Mouse (Mus musculus) G1E (cell line): ENCODE results near the gene Sprr2k. TPM values are rescaled to one million over a fixed set of nuclear protein-coding genes. Genes with fewer than 3 reads are reported as not detected.
"Not testable (repeated sequence)": the region's sequence is repeated elsewhere in the genome, so short reads cannot be mapped to it uniquely, and the experiment has no call there.

Experiments used
- ATAC-seq: 2 replicates; pipeline ENCODE4 v1.8.0; 2016; ENCODE audit warnings: mild to moderate bottlenecking; ENCODE audit not compliant: insufficient number of reproducible peaks, poor library complexity, low FRiP score, severe bottlenecking; ENCODE audit errors: extremely low read depth
- DNase-seq: peaks from one replicate; pipeline ENCODE4 v3.0.0; 2012; ENCODE audit warnings: low spot score
- H3K27me3 ChIP-seq: 2 replicates; pipeline ENCODE4 v1.6.1; 2012; ENCODE audit warnings: mild to moderate bottlenecking, low read length, inconsistent platforms; ENCODE audit not compliant: insufficient read depth
- H3K36me3 ChIP-seq: replicated peaks from 2 replicates; pipeline ENCODE3; 2012; ENCODE audit warnings: mild to moderate bottlenecking, inconsistent platforms
- H3K4me1 ChIP-seq: 2 replicates; pipeline ENCODE4 v1.6.1; 2012; ENCODE audit warnings: low read depth, low read length, inconsistent platforms, mixed read lengths; ENCODE audit not compliant: insufficient read depth
- H3K4me3 ChIP-seq: 2 replicates; pipeline ENCODE4 v1.5.1; 2012; ENCODE audit warnings: low read depth, mild to moderate bottlenecking, inconsistent platforms, low read length, moderate library complexity, mixed read lengths
- H3K9me3 ChIP-seq: replicated peaks from 2 replicates; pipeline ENCODE4 v1.6.1; 2012; ENCODE audit warnings: inconsistent platforms
- CTCF ChIP-seq: IDR thresholded peaks from 2 replicates; pipeline ENCODE4 v1.5.1; 2012; ENCODE audit warnings: low read depth, low read length, inconsistent platforms, mixed read lengths
- GATA1 ChIP-seq: IDR thresholded peaks from 2 replicates; pipeline ENCODE4 v1.6.1; 2012; ENCODE audit warnings: borderline replicate concordance, low read length, inconsistent platforms, mixed read lengths
- GATA2 ChIP-seq: IDR thresholded peaks from 2 replicates; pipeline ENCODE4 v1.6.1; 2012; ENCODE audit warnings: low read depth, low read length, inconsistent platforms, borderline replicate concordance
- POLR2AphosphoS5 ChIP-seq: IDR thresholded peaks from 2 replicates; pipeline ENCODE4 v1.6.1; 2012; ENCODE audit warnings: low read depth, low read length, inconsistent platforms; ENCODE audit not compliant: insufficient replicate concordance
- TAL1 ChIP-seq: conservative IDR thresholded peaks from 2 replicates; pipeline ENCODE4 v1.6.1; 2012; ENCODE audit warnings: low read depth, low read length, inconsistent platforms, mixed read lengths
- polyA plus RNA-seq: library from polyadenylated mRNA; stranded (reverse); fragments of >175 nt; gene quantifications from 2 replicates; pipeline ENCODE4 v1.2.3, GENCODE M21; 2012
- total RNA-seq, 2 experiments: library from RNA; stranded (forward) in 1 of 2; stranded (reverse) in 1 of 2; fragments of 200-1000 nt in 1 of 2; fragments of >200 nt in 1 of 2; fragmentation: Nextera tagmentation in 1 of 2; gene quantifications; 2 replicates each; pipeline ENCODE4 v1.2.3; 2014 to 2017

Sprr2k gene
- total and polyA plus RNA-seq, 3 experiments = 0.33 TPM; not detected in 2

DNA sequence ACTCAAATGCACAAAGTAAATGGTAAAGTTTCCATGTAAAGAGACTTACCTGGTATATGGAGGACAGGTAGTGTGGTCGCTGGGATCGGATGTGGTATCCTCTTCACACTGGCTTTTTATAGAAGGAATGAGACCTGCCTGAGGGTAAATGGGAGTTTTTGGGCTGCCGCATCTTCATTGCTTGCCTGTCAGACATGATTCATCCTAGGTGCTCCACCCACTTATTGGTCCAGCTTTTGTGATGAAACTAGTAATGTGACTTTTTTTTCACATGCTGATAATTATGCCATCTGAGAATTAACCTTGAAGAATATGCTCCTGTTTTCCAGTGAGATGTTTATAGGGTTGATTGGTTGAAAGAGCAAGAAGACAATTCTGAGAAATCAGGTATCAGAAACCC is 6.3 kb downstream of the Sprr2k start, which contains the start of gene Sprr1b:
TSS of gene Sprr1b (minus strand) at position 101 of the 400 bp plus-strand sequence.
- TF ChIP-seq CTCF = no peak
- TF ChIP-seq TAL1 = no peak
- TF ChIP-seq GATA1 = no peak
- TF ChIP-seq GATA2 = no peak
- TF ChIP-seq POLR2AphosphoS5 = no peak
- no peaks in the 10 kb centered on the region for H3K27me3 ChIP-seq
- no peaks in the 10 kb centered on the region for H3K9me3 ChIP-seq
- H3K4me3 ChIP-seq = no peak within 1 kb of the TSS
- H3K36me3 ChIP-seq = no peaks in the 10 kb centered on the region
- DNase-seq = no peak
- no peak for ATAC-seq
- H3K4me1 ChIP-seq = no peaks in the 10 kb centered on the region

DNA sequence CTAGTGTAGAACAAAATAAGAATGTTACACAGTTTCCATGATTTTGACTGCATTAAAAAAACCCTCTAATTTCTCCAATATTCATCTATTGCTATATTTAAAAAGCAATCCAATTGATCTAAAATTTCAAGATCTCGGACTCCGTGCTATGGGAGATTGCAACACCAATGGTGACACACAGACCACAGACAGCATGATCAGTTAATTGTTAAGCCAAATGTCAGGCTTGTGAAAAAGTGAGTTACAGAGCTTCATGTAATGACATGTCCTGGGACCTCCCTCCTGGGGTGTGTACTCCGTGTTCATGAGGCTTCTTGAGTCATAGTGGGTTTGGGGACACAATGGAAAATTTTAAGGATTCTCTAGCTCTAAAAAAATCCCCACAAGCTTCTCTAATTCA is 7.8 kb downstream of the Sprr2k start:
- no peak for ATAC-seq
- Histone ChIP-seq H3K4me3 (no peak overlapping the region), H3K9me3 (no peaks in the 10 kb centered on the region), H3K36me3 (no peaks in the 10 kb centered on the region), H3K27me3 (no peaks in the 10 kb centered on the region), H3K4me1 (no peaks in the 10 kb centered on the region)
- no peak for TF ChIP-seq TAL1
- no peak for DNase-seq

GRCm38 (mm10) chr3:92455151-92455550 is 22.8 kb downstream of the Sprr2k start:
- TF ChIP-seq POLR2AphosphoS5 = no peak
- no peak for TF ChIP-seq CTCF
- TF ChIP-seq GATA1 = no peak
- TF ChIP-seq GATA2 = no peak
- no peak for TF ChIP-seq TAL1
- no peaks in the 10 kb centered on the region for H3K36me3 ChIP-seq
- no peaks in the 10 kb centered on the region for H3K4me1 ChIP-seq
- no peak overlapping the region for H3K4me3 ChIP-seq
- DNase-seq = no peak
- H3K27me3 ChIP-seq = no peaks in the 10 kb centered on the region
- peaks cover 2% of the 10 kb centered on the region; the same call in 1 of the 2 replicates for H3K9me3 ChIP-seq
- ATAC-seq = no peak

DNA sequence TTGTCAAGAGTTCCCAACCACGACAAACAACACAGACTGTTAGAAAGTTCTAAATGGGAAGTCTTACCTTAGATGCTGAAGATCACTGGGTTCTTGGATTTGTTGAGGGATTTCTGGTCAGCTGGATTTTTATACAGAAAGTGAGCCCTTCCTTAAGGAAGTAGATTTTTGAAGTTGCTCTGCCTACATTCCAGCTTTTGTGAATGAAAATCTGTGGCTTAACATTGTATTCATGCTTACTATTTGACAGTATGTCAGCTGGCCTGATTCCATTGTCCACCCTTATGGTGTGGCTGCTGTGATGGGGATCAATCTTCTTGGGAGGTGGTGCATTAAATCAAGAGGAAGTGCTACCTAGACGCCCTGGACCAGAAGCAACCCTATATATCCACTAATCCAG is 26.2 kb downstream of the Sprr2k start, which contains the start of gene Sprr3:
TSS of gene Sprr3 (minus strand) at position 101 of the 400 bp plus-strand sequence.
- no peak within 1 kb of the TSS for H3K4me3 ChIP-seq
- H3K27me3 ChIP-seq = no peaks in the 10 kb centered on the region
- no peak for DNase-seq
- TF ChIP-seq TAL1 = no peak
- no peak for TF ChIP-seq GATA2
- no peak for TF ChIP-seq GATA1
- no peak for TF ChIP-seq CTCF
- no peak for TF ChIP-seq POLR2AphosphoS5
- peaks cover 2% of the 10 kb centered on the region; the same call in 1 of the 2 replicates for H3K9me3 ChIP-seq
- no peaks in the 10 kb centered on the region for H3K4me1 ChIP-seq
- no peaks in the 10 kb centered on the region for H3K36me3 ChIP-seq
- ATAC-seq = no peak

DNA sequence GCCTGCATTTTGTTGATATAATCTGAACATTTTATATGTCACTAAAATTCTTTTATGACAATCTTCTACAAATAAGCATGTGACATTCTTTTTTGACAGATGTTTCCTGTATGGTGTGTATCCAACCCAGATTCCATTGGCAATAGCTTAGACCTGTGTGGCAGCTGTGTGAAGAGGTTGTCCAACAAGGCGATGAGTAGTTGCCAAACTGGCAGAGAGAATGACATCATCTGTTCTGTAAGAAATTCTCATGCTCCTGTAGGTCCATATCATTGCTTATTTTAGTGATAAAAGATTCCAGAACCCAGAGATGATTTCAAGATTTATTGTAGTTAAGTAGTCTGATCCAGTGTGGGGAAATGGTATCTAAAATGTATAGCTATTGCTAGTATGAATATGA is 34.2 kb downstream of the Sprr2k start:
- ATAC-seq = no peak
- TF ChIP-seq GATA1 (no peak), CTCF (no peak), GATA2 (no peak), POLR2AphosphoS5 (no peak), TAL1 (no peak)
- Histone ChIP-seq H3K9me3 (no peaks in the 10 kb centered on the region), H3K4me3 (no peak overlapping the region), H3K27me3 (no peaks in the 10 kb centered on the region), H3K36me3 (no peaks in the 10 kb centered on the region), H3K4me1 (no peaks in the 10 kb centered on the region)
- no peak for DNase-seq

GRCm38 (mm10) chr3:92467424-92467823 is 35.0 kb downstream of the Sprr2k start:
- H3K36me3 ChIP-seq = no peaks in the 10 kb centered on the region

GRCm38 (mm10) chr3:92470111-92470510 is 37.7 kb downstream of the Sprr2k start:
- no peak for ATAC-seq
- Histone ChIP-seq H3K4me1 (no peaks in the 10 kb centered on the region), H3K36me3 (no peaks in the 10 kb centered on the region), H3K27me3 (no peaks in the 10 kb centered on the region), H3K4me3 (no peak overlapping the region), H3K9me3 (no peaks in the 10 kb centered on the region)
- no peak for DNase-seq
- TF ChIP-seq TAL1 (no peak), POLR2AphosphoS5 (no peak), GATA1 (no peak), GATA2 (no peak), CTCF (no peak)

More at GRCm38 (mm10) chr3:92467424-92467823, 35.0 kb downstream of the Sprr2k start:
- H3K9me3 ChIP-seq = no peaks in the 10 kb centered on the region
- ATAC-seq = no peak
- no peaks in the 10 kb centered on the region for H3K27me3 ChIP-seq
- DNase-seq = no peak
- H3K4me3 ChIP-seq = no peak overlapping the region
- H3K4me1 ChIP-seq = no peaks in the 10 kb centered on the region
- TF ChIP-seq CTCF (no peak), GATA2 (no peak), GATA1 (no peak), POLR2AphosphoS5 (no peak), TAL1 (no peak)

DNA sequence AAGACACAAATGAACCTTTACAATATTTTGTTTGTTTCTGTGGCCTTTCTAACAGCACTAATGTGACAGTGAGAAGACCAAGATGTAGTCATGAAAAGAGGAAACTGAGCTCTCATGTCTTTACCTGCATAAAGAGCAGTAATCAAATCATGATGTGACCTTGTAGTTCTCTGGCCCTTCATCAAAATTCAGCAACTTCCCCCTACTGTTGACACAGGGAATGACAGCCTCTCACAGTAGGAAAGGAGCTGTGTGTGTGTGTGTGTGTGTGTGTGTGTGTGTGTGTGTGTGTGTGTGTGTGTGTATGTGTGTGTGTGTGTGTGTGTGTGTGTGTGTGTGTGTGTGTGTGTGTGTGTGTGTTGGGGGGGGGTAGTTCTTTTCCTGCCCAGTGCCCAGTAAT is 48.9 kb downstream of the Sprr2k start:
- H3K36me3 ChIP-seq, DNase-seq, H3K4me3 ChIP-seq, H3K27me3 ChIP-seq, ATAC-seq, H3K9me3 ChIP-seq, H3K4me1 ChIP-seq: not testable (repeated sequence)
